Mouse (Mus musculus) heart, embryonic 11.5 days (tissue): ENCODE results near the gene Mzf1. TPM values are rescaled to one million over a fixed set of nuclear protein-coding genes. Genes with fewer than 3 reads are reported as not detected.

Experiments used
- ATAC-seq: fragments of 200-750 bp; cut with Nextera tagmentation; replicated peaks from 2 replicates; pipeline ENCODE4 v1.8.0; 2017; ENCODE audit warnings: moderate library complexity; ENCODE audit not compliant: insufficient number of reproducible peaks, low FRiP score, low TSS enrichment
- H3K27ac ChIP-seq: fragments of 300-500 bp; sonication (generic); 2 replicates; pipeline ENCODE4 v1.5.1; 2014; ENCODE audit warnings: mild to moderate bottlenecking, low read depth, low read length
- H3K27me3 ChIP-seq: fragments of 300-500 bp; sonication (generic); 2 replicates; pipeline ENCODE4 v1.6.1; 2014; ENCODE audit warnings: mild to moderate bottlenecking, low read length, mixed read lengths; ENCODE audit not compliant: control insufficient read depth, insufficient read depth
- H3K36me3 ChIP-seq: fragments of 300-500 bp; sonication (generic); 2 replicates; pipeline ENCODE4 v1.6.1; 2014; ENCODE audit warnings: mild to moderate bottlenecking, low read length, moderate library complexity, mixed read lengths; ENCODE audit not compliant: control insufficient read depth, insufficient read depth
- H3K4me1 ChIP-seq: fragments of 300-500 bp; sonication (generic); 2 replicates; pipeline ENCODE4 v1.6.1; 2014; ENCODE audit warnings: low read length; ENCODE audit not compliant: control insufficient read depth, insufficient read depth
- H3K4me2 ChIP-seq: fragments of 300-500 bp; sonication (generic); 2 replicates; pipeline ENCODE4 v1.6.1; 2014; ENCODE audit warnings: mild to moderate bottlenecking, moderate library complexity
- H3K4me3 ChIP-seq: fragments of 300-500 bp; sonication (generic); 2 replicates; pipeline ENCODE4 v1.5.1; 2014; ENCODE audit warnings: low read depth, low read length
- H3K9ac ChIP-seq: fragments of 300-500 bp; sonication (generic); 2 replicates; pipeline ENCODE4 v1.6.1; 2014; ENCODE audit warnings: mild to moderate bottlenecking, low read depth, low read length, moderate library complexity
- H3K9me3 ChIP-seq: fragments of 300-500 bp; sonication (generic); replicated peaks from 2 replicates; pipeline ENCODE4 v1.6.1; 2016; ENCODE audit warnings: low read length; ENCODE audit not compliant: control insufficient read depth
- WGBS: fragments of 180-500 bp; shearing (Covaris S2); extraction: QIAGEN DNeasy Blood & Tissue Kit; methylation state at CpG from one replicate; pipeline ENCODE4 v1.1.7; 2014; ENCODE audit not compliant: insufficient replicate concordance; 5-methylcytosine and 5-hydroxymethylcytosine counted together
- polyA plus RNA-seq: library from polyadenylated mRNA; unstranded; fragments of >200 nt; fragmentation: Nextera tagmentation; extraction: Ambion mirVana; gene quantifications from 2 replicates; pipeline ENCODE4 v1.2.1, GENCODE M21; 2014

Gene Mzf1
- polyA plus RNA-seq, 1 experiment from 2014 or later: 1.7 TPM

- Histone ChIP-seq H3K4me1 (peaks cover 14% of the 10 kb centered on the region), H3K9me3 (no peaks in the 10 kb centered on the region), H3K27me3 (no peaks in the 10 kb centered on the region), H3K36me3 (peaks cover 55% of the 10 kb centered on the region), H3K27ac (no peak overlapping the region), H3K9ac (no peak overlapping the region), H3K4me2 (no peak overlapping the region), H3K4me3 (no peak overlapping the region)
- WGBS: 93% methylated on average over 7 of the region's 7 CpGs
- ATAC-seq: no peak
Measured at GRCm38 (mm10) chr7:13032541-13032940, 22.0 kb downstream of the Mzf1 start.

- Histone ChIP-seq H3K27ac (no peak overlapping the region), H3K4me3 (no peak overlapping the region), H3K36me3 (peaks cover 60% of the 10 kb centered on the region), H3K27me3 (no peaks in the 10 kb centered on the region), H3K4me1 (peaks cover 14% of the 10 kb centered on the region), H3K4me2 (no peak overlapping the region), H3K9ac (no peak overlapping the region), H3K9me3 (no peaks in the 10 kb centered on the region)
- ATAC-seq: no peak
- WGBS: 94% methylated on average over 2 of the region's 2 CpGs
Measured at GRCm38 (mm10) chr7:13031983-13032382, 22.6 kb downstream of the Mzf1 start.

- Histone ChIP-seq H3K9ac (no peak overlapping the region), H3K4me3 (no peak overlapping the region), H3K36me3 (peaks cover 65% of the 10 kb centered on the region), H3K4me2 (no peak overlapping the region), H3K4me1 (peaks cover 13% of the 10 kb centered on the region), H3K27ac (no peak overlapping the region), H3K27me3 (no peaks in the 10 kb centered on the region), H3K9me3 (no peaks in the 10 kb centered on the region)
- no peak for ATAC-seq
- WGBS: 82% methylated on average over 5 of the region's 5 CpGs
Measured at GRCm38 (mm10) chr7:13031069-13031468, 23.5 kb downstream of the Mzf1 start.

GRCm38 (mm10) chr7:13028986-13029385 lies 25.6 kb downstream of the Mzf1 start:
- H3K4me3 ChIP-seq: no peak overlapping the region
- no peak for ATAC-seq
- H3K4me1 ChIP-seq: peaks cover 20% of the 10 kb centered on the region
- H3K9ac ChIP-seq: no peak overlapping the region
- no peaks in the 10 kb centered on the region for H3K9me3 ChIP-seq
- no peaks in the 10 kb centered on the region for H3K27me3 ChIP-seq
- H3K27ac ChIP-seq: no peak overlapping the region
- no peak overlapping the region for H3K4me2 ChIP-seq
- WGBS: 91% methylated on average over 4 of the region's 4 CpGs
- H3K36me3 ChIP-seq: peaks cover 57% of the 10 kb centered on the region

- no peak overlapping the region for H3K27ac ChIP-seq
- H3K27me3 ChIP-seq: no peaks in the 10 kb centered on the region
- peaks cover 20% of the 10 kb centered on the region for H3K4me1 ChIP-seq
- no peaks in the 10 kb centered on the region for H3K9me3 ChIP-seq
- WGBS: 30% methylated on average over 4 of the region's 4 CpGs
- H3K4me3 ChIP-seq: peak overlapping the region; percentile 88
- H3K4me2 ChIP-seq: peak overlapping the region; percentile 71
- H3K36me3 ChIP-seq: peaks cover 43% of the 10 kb centered on the region
- peak overlapping the region; percentile 98 for H3K9ac ChIP-seq
- ATAC-seq: no peak
Measured at GRCm38 (mm10) chr7:13025511-13026112, 29.0 kb downstream of the Mzf1 start.

- WGBS: under 1% methylated on average over 41 of the region's 44 CpGs
- H3K9me3 ChIP-seq: no peaks in the 10 kb centered on the region
Measured at GRCm38 (mm10) chr7:13024805-13025204, 29.8 kb downstream of the Mzf1 start.

GRCm38 (mm10) chr7:13023928-13024731 lies 30.4 kb downstream of the Mzf1 start:
- H3K9ac ChIP-seq: peak overlapping the region; percentile 98
- peaks cover 20% of the 10 kb centered on the region for H3K4me1 ChIP-seq
- peak overlapping the region; percentile 97 for H3K27ac ChIP-seq
- H3K27me3 ChIP-seq: no peaks in the 10 kb centered on the region
- no peaks in the 10 kb centered on the region for H3K9me3 ChIP-seq
- peaks cover 30% of the 10 kb centered on the region for H3K36me3 ChIP-seq
- ATAC-seq: peak; percentile 87
- peak overlapping the region; percentile 71 for H3K4me2 ChIP-seq
- H3K4me3 ChIP-seq: peak overlapping the region; percentile 88
- under 1% methylated on average over 89 of the region's 95 CpGs for WGBS

More at GRCm38 (mm10) chr7:13024805-13025204, 29.8 kb downstream of the Mzf1 start:
- H3K27me3 ChIP-seq: no peaks in the 10 kb centered on the region
- peaks cover 37% of the 10 kb centered on the region for H3K36me3 ChIP-seq
- H3K4me1 ChIP-seq: peaks cover 20% of the 10 kb centered on the region
- peak overlapping the region; percentile 71 for H3K4me2 ChIP-seq
- peak overlapping the region; percentile 97 for H3K27ac ChIP-seq
- peak overlapping the region; percentile 98 for H3K9ac ChIP-seq
- H3K4me3 ChIP-seq: peak overlapping the region; percentile 88
- peak; percentile 56 for ATAC-seq

- Histone ChIP-seq H3K4me1 (peaks cover 20% of the 10 kb centered on the region), H3K27ac (peak overlapping the region; percentile 97), H3K4me2 (peak overlapping the region; percentile 71), H3K9me3 (no peaks in the 10 kb centered on the region), H3K4me3 (peak overlapping the region; percentile 88), H3K36me3 (peaks cover 18% of the 10 kb centered on the region), H3K27me3 (no peaks in the 10 kb centered on the region), H3K9ac (peak overlapping the region; percentile 98)
- 4% methylated on average over 31 of the region's 31 CpGs for WGBS
- ATAC-seq: peak; percentile 76
Measured at GRCm38 (mm10) chr7:13022773-13023535, 31.6 kb downstream of the Mzf1 start.
